Mouse (Mus musculus) c-Kit-positive CD71-positive TER-119-negative erythroid progenitor cells, embryonic 14.5 days (primary cell): ENCODE data around the gene Nxnl1.

Experiments
- DNase-seq: peaks from one replicate; pipeline ENCODE4 v3.0.0-alpha.2; 2013; ENCODE audit warnings: low read depth

The Nxnl1 gene

DNA sequence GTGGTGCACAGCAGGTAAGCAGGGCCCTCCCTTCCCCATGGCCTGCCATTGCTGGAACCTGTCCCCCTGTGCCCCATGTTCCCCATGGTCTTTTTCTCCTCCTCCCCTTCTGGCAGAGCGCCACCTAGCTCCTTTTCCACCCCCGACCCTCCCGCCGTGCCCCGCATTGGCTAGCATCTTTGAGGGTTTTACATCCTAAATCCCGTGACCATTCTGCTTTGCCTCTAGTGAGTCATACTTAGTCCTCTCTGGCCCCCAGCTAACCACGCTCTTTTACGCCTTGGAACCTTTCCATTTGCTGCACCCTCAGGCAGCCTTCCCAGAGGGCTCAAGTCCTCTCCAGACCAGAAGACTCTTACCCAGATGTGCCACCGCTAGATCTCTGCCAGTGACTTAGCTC, 13.8 kb upstream of the Nxnl1 start:
- no peak for DNase-seq

DNA sequence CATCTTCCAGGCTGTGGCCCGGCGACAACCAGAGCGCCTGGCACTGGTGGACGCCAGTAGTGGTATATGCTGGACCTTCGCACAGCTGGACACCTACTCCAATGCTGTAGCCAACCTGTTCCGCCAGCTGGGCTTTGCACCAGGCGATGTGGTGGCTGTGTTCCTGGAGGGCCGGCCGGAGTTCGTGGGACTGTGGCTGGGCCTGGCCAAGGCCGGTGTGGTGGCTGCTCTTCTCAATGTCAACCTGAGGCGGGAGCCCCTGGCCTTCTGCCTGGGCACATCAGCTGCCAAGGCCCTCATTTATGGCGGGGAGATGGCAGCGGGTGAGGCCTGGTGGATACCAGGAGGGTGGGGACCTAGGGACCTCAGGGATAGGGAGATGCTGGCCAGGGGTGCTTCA, 13.1 kb upstream of the Nxnl1 start:
- DNase-seq, result no peak

DNA sequence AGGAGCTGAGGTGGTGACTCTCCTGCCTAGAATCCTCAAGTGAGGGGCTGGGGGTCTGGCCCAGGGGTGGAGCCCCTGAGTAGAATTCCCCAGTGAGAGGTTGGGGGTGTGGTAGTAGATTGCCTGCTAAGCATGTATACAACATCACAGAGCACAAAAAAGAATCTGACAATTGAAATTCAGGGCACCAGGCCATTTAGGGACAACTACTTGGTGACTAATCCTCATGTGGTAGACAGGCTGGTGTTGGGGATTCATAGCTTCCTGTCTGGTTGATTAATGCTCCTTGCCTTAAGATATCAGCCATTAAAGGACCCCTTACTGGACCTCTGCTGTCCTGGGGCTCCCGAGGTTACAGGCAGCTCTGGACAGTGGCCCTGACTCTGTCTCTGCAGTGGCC, 12.6 kb upstream of the Nxnl1 start:
- DNase-seq, result no peak

DNA sequence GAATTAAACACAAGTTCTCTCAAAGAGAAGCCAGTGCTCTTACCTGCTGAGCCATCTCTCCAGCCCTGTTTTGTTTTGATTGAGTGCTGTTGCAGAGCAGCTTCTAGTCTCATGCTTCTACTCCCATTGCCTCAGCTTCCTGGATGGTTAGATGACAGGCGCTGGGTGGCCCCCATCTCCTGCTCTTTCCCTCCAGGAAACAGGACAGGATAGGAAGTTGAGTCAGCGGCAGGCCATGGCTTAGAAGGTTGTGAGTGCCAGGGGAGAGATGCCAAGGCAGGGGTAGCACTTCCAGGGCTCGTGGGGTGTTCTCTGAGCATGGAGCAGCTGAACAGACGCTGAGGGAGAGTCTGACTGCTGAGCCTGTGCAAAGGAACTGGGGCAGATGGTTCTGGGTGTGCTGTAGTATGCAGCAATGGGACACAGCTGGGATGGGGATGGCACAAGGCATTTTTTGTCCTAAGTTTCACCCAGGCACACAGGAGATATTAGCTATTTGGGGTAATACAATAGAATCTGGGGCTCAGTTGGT, 11.5 kb upstream of the Nxnl1 start:
- DNase-seq, result no peak

DNA sequence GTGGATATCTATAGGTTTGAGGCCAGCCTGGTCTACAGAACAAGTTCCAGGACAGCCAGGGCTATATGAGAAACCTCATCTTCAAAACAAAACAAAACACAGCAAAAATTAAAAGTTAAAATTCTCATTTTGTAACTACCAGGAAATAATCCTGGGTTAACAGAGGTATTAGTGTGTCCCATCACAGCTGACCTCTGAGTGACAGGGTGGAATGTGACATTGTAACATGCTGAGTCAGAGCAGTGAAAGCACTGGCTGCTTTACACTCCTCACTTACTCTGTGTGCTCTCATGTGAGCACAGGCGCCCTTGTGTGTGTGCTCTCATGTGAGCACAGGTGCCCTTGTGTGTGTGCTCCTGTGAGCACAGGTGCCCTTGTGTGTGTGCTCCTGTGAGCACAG, 8.6 kb upstream of the Nxnl1 start:
- no peak for DNase-seq

DNA sequence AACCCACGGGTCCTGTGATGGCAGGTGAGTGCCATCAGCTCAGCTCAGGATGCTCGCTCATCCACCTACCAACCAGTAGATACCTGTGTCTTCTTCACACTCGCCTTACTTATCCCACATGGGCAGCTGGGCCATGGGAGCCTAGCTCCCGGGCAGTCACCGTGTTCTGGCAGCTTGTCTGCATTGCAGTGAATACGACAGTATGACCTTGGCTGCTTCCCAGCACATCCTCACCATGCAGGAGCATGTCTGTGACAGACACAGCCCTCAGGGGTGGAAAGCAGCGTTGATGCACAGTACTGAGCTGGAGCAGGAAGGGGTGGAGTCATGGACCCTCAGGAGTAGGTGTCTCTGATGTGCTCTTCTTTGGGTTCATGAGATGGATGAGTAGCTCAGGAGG, 8.0 kb upstream of the Nxnl1 start:
- DNase-seq, result no peak

DNA sequence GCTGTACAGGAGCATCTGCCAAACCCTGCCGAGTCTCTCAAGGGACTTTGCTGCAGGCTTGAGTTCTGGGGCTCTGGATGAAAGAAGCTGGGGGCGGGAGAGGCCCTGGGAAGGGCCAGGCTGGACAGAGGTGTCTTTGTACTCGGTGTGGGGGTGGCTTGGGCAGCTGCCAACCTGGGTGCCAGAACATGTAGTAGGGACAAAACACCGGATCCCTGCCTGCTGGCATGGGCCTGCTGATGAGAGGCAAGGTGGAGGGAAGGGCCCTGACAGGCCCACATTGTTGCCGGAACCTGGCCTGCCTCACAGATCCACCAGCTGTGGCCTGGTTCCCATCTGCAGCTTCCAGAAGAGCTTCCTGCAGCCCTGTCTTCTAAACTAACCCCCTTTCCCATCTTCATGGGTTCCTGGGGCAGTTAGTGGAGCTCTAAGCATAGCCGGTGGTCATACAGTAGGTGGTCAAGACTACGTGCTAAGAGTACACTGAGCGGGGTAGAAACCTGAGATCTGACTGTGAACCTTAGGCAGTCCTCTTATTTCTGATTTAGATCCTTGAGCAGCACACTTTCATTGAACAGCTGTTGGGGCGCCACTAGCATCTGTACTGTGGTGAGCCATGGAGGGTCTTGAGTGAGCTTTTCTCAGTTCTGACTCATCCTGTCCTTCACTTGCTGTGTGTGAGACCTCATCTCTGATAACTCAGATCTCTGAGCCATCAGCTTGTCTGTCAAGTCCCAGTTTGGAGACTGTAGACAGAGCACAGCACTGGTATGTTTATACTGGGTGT, 6.6 kb upstream of the Nxnl1 start:
- no peak for DNase-seq

DNA sequence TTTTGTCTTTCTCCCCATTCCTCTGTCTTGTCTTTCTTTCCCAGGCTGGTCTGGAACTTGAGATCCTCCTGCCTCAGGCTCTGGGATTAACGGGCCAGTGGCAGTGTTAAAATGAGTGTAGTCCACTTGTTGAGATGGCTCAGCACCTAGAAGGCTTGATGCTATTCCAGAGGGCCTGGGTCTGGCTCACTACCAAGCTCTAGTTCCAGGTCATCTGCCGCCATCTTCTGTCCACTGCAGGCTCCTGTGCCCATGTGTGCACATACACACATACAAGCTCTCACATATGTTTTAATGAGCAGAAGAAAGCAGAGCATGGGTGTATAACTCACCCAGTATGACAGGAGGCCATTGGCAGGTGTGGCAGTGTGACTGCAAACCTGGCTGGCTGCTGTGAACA, 5.7 kb upstream of the Nxnl1 start:
- DNase-seq, result no peak

DNA sequence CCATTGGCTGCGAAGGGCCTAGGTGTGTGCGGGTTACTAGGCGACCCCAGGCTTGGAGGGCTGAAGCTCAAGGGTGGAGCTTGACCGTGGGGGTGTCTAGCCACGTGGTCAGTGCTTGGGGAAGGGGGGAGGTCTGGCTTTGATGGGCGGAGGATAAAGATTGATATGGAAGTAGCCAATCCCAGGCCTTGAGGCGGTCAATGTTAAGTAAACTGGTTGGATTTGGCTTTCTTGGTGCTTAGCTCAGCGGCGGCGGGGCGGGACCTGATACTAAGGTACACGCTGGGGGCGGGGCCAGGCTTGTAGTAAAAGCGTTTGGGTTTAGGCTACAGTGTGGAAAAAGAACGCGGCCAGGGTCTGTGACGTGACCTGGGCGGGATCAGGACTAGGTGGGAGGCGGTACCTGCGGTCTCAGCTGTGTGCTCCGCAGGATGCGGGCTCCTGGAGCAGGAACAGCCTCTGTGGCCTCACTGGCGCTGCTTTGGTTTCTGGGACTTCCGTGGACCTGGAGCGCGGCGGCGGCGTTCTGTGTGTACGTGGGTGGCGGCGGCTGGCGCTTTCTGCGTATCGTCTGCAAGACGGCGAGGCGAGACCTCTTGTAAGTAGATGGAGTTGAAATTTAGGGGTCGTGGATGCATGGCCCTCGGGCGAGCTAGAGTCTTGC, 4.0 kb upstream of the Nxnl1 start:
- DNase-seq, result peak; percentile 72

DNA sequence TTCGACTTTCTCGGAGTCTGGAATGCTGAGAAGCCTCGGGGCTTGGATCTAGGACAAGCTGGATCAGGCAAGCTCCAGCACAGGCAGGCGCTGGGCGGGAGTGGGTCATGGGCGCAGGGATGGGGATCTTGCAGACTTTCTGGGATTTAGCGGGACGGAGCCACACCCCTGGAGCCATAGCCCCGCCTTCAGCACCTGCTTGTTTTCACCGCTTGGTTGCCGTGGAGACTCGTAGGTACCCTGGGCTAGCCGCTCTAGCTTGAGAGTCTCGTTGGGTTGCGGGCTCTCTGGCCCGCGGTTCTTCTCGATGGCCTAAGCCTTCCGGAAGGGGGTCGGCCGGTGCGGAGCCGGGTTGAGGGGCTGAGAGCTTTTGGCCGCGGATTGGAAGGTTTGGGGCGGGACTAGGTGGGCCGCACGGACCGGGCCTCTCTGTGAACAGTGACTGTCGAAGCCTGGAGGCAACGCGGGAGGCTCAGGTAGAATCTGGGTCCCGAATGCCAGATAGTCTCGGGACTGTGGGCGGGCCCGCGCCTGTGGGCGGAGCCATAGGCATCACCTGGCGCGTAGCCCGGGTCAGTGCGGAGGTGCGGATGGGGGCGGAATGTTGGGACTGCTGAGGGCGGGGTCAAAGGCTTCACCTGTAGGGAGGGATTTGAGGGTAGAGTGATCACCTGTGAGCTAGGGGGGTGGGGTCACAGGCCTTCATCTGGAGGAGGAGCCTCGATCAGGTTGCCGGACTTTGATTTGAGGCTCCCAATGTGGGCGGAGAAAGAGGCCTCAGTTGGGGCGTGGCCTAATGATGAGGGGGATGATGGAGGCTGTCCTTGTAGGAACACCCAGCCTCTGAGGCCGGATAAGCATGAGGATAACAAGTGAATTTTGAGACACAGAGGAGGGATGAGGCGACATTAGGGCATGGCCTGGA, 3.2 kb upstream of the Nxnl1 start:
- no peak for DNase-seq

DNA sequence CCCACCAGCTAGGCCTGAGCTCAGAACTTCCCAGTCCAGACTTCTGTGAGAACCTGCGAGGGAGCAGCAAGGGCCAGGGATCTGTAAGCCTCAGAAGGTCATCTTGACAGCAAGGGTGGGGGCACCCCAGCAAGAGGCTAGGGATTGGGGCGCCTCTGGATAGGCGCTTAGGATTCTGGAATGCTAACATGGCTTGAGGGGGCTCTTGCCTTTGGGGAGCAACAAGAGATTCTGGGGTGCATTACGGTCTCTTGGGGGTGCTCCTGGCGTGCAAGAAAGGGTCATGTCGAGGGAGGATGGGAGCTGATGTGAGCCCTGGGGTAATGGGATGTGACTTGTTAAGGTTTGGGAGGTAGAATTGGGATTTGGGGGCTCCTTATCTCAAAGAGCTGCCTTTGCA, 2.5 kb upstream of the Nxnl1 start:
- DNase-seq, result no peak

DNA sequence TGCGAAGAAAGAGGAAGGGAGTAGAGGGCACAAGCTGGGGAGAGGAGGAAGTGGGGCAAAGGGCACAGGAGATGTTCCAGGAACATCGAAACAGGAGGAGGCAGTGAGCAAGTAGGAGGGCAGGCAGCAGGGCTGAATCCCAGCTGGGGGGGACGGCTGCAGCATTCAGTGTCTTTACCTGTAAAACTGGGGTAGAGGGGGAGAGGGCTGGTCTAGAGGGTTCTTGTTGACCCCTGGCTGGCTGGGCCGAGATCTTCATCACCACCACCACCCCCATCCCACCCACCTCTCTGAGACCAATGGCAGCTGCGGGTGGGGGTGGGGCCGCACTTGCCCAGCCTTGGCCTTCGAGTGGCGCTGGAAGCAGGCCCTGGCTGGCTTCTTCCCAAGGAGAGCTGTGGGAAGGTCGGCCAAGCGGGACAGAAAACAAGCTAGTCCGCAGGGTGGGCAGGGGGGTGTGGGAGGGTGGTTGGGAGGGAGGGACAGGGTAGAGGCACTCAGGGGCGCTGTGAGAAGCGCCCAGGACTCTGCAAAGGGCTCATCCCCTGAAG, 2.1 kb upstream of the Nxnl1 start, which contains the start of gene Slc27a1:
TSS of gene Slc27a1 (plus strand) at position 496 of the 551 bp plus-strand sequence.
- DNase-seq, result no peak

DNA sequence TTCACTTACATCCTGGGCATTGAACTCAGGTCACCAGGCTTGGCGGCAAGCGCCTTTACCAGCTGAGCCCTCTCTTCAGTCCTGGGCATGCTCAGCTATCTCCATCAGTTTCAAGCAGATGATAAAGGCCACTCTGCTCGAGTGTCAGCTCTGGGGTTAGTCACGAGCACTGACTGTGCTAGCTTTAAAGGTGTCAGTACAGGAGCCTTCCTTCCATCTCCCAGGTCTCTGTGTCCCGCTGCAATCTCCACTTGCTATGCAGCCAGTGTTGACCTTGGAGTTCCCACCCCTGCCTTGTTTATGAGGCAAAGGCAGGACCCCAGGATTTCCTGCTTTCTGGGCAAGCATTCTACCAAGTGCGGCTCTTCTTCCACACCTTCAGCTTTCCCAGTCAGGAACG, 1.2 kb upstream of the Nxnl1 start:
- DNase-seq, result no peak

DNA sequence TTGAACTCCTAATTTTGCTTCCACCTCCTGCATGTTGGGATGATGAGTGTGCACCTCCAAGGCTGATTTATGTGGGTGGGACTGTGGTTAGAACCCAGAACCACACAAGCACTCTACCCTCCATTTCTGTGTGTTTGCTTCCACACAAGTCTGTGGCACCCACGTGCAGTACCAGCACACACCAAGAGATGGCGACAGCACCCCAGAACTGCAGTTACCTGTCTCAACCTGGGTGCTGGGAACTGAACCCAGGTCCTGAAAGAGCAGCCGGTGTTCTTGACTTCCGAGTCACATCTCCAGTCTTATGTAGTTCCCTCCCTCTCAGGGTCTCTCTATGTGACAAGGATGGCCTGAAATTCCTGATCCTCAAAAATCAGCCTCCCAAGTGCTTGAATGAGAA, 2.4 kb downstream of the Nxnl1 start:
- DNase-seq, result no peak

DNA sequence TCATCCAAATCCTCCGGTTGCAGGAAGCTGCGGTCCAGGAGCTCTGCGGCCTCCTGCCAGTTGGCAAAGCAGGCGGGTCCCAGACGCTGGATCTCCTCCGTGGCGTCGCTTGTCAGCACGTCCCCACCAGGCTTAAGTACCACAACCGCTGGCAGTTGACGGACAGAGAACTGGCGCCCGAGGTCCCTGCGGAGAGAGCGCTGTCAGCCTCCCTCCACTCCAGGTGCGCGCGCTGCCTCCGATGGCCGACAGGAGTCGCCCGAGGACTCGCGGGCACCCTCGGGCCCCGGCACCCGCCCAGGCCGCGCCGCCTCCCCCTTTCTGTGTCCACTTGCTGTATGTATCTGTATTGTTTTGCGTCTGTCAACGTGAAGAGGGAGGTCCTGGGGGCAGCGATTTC, 3.6 kb downstream of the Nxnl1 start:
- no peak for DNase-seq

DNA sequence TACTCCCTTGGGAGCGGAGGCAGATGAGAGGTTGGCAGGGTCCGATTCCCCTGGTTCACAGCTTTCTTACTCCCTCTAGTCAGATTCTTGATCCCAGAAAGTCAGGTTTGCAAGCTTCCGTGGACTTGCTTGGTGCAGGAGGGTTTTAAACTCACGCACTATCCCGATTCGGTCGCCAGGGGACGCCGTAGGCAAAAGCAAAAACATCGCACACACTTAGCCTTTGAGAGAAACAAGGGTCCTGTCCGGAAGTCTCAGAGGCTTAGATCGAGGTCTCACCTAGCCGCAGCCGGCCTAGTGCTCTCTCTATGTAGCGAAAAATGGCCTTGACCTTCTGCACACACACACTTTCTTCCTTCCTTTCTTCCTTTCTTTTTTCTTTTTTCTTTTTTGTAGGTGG, 5.0 kb downstream of the Nxnl1 start:
- DNase-seq, result peak; percentile 70

DNA sequence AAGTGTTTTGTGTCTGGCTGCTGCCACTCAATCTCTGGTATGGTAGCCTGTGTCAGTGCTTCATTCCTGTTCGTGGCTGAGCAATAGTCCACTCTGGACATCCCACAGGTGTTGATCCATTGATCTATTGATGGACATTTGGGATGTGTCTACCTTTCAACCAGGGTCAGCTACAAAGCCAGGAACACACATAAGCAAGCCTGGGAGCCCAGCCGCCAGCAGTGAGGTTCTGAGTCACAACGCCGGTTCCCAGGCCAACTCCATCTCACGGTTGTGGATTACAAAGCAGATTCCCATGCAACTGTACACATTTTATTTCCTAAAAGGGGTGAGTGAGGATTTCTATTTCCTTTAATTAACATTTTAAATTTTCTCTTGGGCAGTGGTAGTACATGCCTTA, 5.6 kb downstream of the Nxnl1 start:
- no peak for DNase-seq

DNA sequence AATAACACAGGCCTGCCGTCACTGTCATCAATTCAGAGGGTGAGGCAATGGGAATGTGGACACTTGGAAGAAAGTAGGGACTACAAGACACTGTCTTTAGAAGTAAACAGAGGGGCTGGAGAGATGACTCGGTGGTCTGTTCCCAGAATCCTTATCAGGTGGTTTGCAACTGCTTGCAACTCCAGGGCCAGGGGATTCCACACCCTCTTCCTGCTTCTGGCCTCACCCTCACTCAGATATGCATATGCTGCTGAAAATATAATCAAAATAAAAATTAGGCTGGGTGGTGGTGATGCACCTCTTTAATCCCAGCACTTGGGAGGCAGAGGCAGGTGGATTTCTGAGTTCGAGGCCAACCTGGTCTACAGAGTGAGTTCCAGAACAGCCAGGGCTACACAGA, 6.3 kb downstream of the Nxnl1 start:
- no peak for DNase-seq

DNA sequence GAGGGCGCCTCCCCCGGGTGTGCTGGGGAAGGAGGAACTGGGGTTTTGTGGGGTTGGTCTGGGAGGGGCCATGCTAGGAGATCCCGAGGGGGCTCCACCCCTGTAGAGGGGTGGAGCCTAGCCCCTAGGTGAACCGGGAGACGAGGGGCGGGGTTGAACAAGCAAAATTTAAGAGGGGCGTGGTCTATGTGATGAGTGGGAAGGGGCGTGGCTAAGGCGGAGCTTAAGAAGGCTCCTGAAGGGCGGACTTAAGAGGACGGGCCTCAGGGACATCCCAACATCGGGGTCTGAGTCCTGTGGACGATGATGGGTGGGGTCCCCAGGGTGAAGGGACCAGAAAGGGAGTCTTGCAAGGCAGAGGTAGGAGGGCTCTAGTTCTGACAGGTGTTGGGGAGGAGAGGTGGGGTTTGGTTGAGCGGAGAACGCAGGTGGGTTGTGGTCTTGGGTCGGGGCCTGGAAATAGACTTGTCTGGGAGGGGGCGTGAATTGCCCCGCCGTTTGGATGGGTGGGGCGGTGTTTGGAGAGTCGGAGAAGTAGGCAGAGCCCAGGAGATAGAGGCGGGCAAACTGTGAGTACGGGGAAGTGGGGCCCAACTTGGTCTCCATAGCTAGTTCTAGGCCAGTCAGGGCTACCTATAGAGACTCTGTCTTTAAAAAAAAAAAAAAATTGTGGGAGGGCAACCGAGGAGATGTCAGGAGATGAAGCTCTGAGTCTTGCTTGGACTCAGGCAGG, 7.3 kb downstream of the Nxnl1 start:
- peak; percentile 85 for DNase-seq

DNA sequence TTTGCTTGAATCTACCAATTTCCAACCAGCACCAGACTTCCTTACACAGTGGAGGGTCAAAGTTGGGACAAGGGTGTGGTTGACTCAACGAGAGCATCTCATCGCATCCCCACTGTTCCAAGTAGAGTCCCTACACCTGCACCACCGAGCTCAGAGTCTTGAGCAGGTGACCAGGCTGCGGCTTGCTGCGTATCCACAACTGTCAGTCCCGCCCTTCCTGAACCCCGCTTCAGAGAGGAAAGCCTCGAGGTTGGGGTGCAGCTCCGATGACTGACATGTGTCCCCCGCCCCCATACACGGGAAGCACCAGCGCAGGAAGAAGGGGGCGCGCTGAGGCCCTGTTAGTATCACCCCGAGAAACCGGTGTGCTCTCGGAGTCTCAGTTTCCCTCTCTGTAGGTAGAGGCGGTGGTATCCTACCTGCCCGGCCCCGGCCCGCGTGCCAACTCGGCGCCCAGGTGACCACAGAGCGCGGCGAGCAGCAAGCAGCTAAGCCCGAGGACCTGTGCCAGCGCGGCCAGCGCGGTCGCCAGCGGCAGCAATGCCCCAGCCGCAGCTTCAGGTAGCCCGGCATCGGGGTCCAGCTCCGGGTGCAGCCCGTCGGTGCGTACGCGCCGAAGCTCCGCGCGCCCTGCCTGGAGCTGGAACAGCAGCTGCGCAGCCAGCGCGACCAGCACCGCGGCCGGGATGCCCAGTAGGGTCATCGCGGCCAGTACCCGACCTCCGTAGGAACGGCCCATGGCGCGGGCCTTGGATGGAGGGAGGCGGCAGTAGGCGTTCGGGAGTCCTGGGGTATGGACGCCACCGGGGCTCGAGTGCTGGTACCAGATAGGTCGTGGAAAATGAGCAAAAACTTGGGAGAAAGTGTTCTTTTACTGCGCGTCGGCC, 8.1 kb downstream of the Nxnl1 start, which contains the start of gene Tmem221:
TSS of gene Tmem221 (minus strand) at position 801 of the 887 bp plus-strand sequence.
- no peak for DNase-seq
